Mouse (Mus musculus): ENCODE measurements around the gene Ankrd54. TPM values are rescaled to one million over a fixed set of nuclear protein-coding genes. Genes with fewer than 3 reads are reported as not detected.

Gene Ankrd54
- 36.7 and 40.9 TPM in 2 replicates for polyA plus RNA-seq (2015; fragmentation: Nextera tagmentation; extraction: Ambion mirVana)

- Histone ChIP-seq H3K27me3 (ENCODE audit: control insufficient read depth, insufficient read depth, low read depth, low read length) (no peaks in the 10 kb centered on the region), H3K36me3 (ENCODE audit: control insufficient read depth, insufficient read depth) (peaks cover 34% of the 10 kb centered on the region), H3K9ac (ENCODE audit: low read depth, low read length) (peak within 1 kb of the TSS; percentile 90), H3K9me3 (replicated peaks; ENCODE audit: control insufficient read depth, low read length) (no peaks in the 10 kb centered on the region), H3K4me1 (ENCODE audit: control insufficient read depth, low read depth, low read length) (peaks cover 66% of the 10 kb centered on the region), H3K4me3 (ENCODE audit: low read depth, low read length) (peak within 1 kb of the TSS; percentile 92), H3K4me2 (ENCODE audit: low read depth, low read length) (peak within 1 kb of the TSS; percentile 78), H3K27ac (ENCODE audit: low read length) (peak within 1 kb of the TSS; percentile 93)
- under 1% methylated on average over 80 of the region's 80 CpGs for WGBS (ENCODE audit: insufficient replicate concordance)
- peak; percentile 97 for ATAC-seq (ENCODE audit: low read depth)
Observed at GRCm38 (mm10) chr15:79062376-79063159, at the start of gene Ankrd54. Gene Ankrd54 (minus strand): TSS chr15:79062893.

GRCm38 (mm10) chr15:79111774-79112173 is 49.1 kb upstream of the Ankrd54 start:
- H3K27ac ChIP-seq (ENCODE audit: low read length), result no peak overlapping the region
- H3K9me3 ChIP-seq (replicated peaks; ENCODE audit: control insufficient read depth, low read length), result no peaks in the 10 kb centered on the region
- H3K27me3 ChIP-seq (ENCODE audit: control insufficient read depth, insufficient read depth, low read depth, low read length), result peaks cover 14% of the 10 kb centered on the region
- no peaks in the 10 kb centered on the region for H3K36me3 ChIP-seq (ENCODE audit: control insufficient read depth, insufficient read depth)
- H3K4me1 ChIP-seq (ENCODE audit: control insufficient read depth, low read depth, low read length), result peaks cover 21% of the 10 kb centered on the region
- no peak overlapping the region for H3K4me2 ChIP-seq (ENCODE audit: low read depth, low read length)
- no peak overlapping the region for H3K4me3 ChIP-seq (ENCODE audit: low read depth, low read length)
- ATAC-seq (ENCODE audit: low read depth), result no peak
- no peak overlapping the region for H3K9ac ChIP-seq (ENCODE audit: low read depth, low read length)
- 55% methylated on average over 4 of the region's 4 CpGs for WGBS (ENCODE audit: insufficient replicate concordance)

GRCm38 (mm10) chr15:79110528-79110927 is 47.8 kb upstream of the Ankrd54 start:
- Histone ChIP-seq H3K4me1 (ENCODE audit: control insufficient read depth, low read depth, low read length) (peaks cover 33% of the 10 kb centered on the region), H3K27me3 (ENCODE audit: control insufficient read depth, insufficient read depth, low read depth, low read length) (peaks cover 14% of the 10 kb centered on the region), H3K9ac (ENCODE audit: low read depth, low read length) (no peak overlapping the region), H3K4me2 (ENCODE audit: low read depth, low read length) (no peak overlapping the region), H3K9me3 (replicated peaks; ENCODE audit: control insufficient read depth, low read length) (no peaks in the 10 kb centered on the region), H3K4me3 (ENCODE audit: low read depth, low read length) (no peak overlapping the region), H3K27ac (ENCODE audit: low read length) (no peak overlapping the region), H3K36me3 (ENCODE audit: control insufficient read depth, insufficient read depth) (no peaks in the 10 kb centered on the region)
- no peak for ATAC-seq (ENCODE audit: low read depth)
- WGBS (ENCODE audit: insufficient replicate concordance), result 76% methylated on average over 2 of the region's 2 CpGs

- H3K4me1 ChIP-seq (ENCODE audit: control insufficient read depth, low read depth, low read length), result peaks cover 34% of the 10 kb centered on the region
- H3K36me3 ChIP-seq (ENCODE audit: control insufficient read depth, insufficient read depth), result no peaks in the 10 kb centered on the region
- H3K9ac ChIP-seq (ENCODE audit: low read depth, low read length), result no peak overlapping the region
- WGBS (ENCODE audit: insufficient replicate concordance), result 16% methylated on average over 9 of the region's 9 CpGs
- H3K27ac ChIP-seq (ENCODE audit: low read length), result no peak overlapping the region
- peaks cover 14% of the 10 kb centered on the region for H3K27me3 ChIP-seq (ENCODE audit: control insufficient read depth, insufficient read depth, low read depth, low read length)
- peak overlapping the region; percentile 74 for H3K4me3 ChIP-seq (ENCODE audit: low read depth, low read length)
- H3K4me2 ChIP-seq (ENCODE audit: low read depth, low read length), result peak overlapping the region; percentile 98
- ATAC-seq (ENCODE audit: low read depth), result no peak
- no peaks in the 10 kb centered on the region for H3K9me3 ChIP-seq (replicated peaks; ENCODE audit: control insufficient read depth, low read length)
Observed at GRCm38 (mm10) chr15:79110031-79110430, 47.3 kb upstream of the Ankrd54 start.

- H3K9ac ChIP-seq (ENCODE audit: low read depth, low read length), result peak overlapping the region; percentile 78
- H3K4me3 ChIP-seq (ENCODE audit: low read depth, low read length), result peak overlapping the region; percentile 74
- no peaks in the 10 kb centered on the region for H3K36me3 ChIP-seq (ENCODE audit: control insufficient read depth, insufficient read depth)
- H3K27me3 ChIP-seq (ENCODE audit: control insufficient read depth, insufficient read depth, low read depth, low read length), result peaks cover 14% of the 10 kb centered on the region
- under 1% methylated on average over 46 of the region's 46 CpGs for WGBS (ENCODE audit: insufficient replicate concordance)
- ATAC-seq (ENCODE audit: low read depth), result peak; percentile 61
- no peaks in the 10 kb centered on the region for H3K9me3 ChIP-seq (replicated peaks; ENCODE audit: control insufficient read depth, low read length)
- H3K4me2 ChIP-seq (ENCODE audit: low read depth, low read length), result peak overlapping the region; percentile 98
- peaks cover 34% of the 10 kb centered on the region for H3K4me1 ChIP-seq (ENCODE audit: control insufficient read depth, low read depth, low read length)
- peak overlapping the region; percentile 45; the same call in 1 of the 2 replicates for H3K27ac ChIP-seq (ENCODE audit: low read length)
Observed at GRCm38 (mm10) chr15:79109321-79109934, 46.7 kb upstream of the Ankrd54 start.

GRCm38 (mm10) chr15:79108421-79109320 is 46.0 kb upstream of the Ankrd54 start, which contains the start of gene Micall1:
Gene Micall1 (plus strand): TSS chr15:79108898.
- peak; percentile 83 for ATAC-seq (ENCODE audit: low read depth)
- no peaks in the 10 kb centered on the region for H3K9me3 ChIP-seq (replicated peaks; ENCODE audit: control insufficient read depth, low read length)
- peak within 1 kb of the TSS; percentile 74 for H3K4me3 ChIP-seq (ENCODE audit: low read depth, low read length)
- WGBS (ENCODE audit: insufficient replicate concordance), result 1% methylated on average over 74 of the region's 85 CpGs
- peak within 1 kb of the TSS; percentile 45; the same call in 1 of the 2 replicates for H3K27ac ChIP-seq (ENCODE audit: low read length)
- peak within 1 kb of the TSS; percentile 98 for H3K4me2 ChIP-seq (ENCODE audit: low read depth, low read length)
- no peaks in the 10 kb centered on the region for H3K36me3 ChIP-seq (ENCODE audit: control insufficient read depth, insufficient read depth)
- H3K27me3 ChIP-seq (ENCODE audit: control insufficient read depth, insufficient read depth, low read depth, low read length), result peaks cover 14% of the 10 kb centered on the region
- peaks cover 34% of the 10 kb centered on the region for H3K4me1 ChIP-seq (ENCODE audit: control insufficient read depth, low read depth, low read length)
- peak within 1 kb of the TSS; percentile 78 for H3K9ac ChIP-seq (ENCODE audit: low read depth, low read length)

GRCm38 (mm10) chr15:79107966-79108365 is 45.3 kb upstream of the Ankrd54 start:
- no peak overlapping the region for H3K27ac ChIP-seq (ENCODE audit: low read length)
- H3K4me2 ChIP-seq (ENCODE audit: low read depth, low read length), result no peak overlapping the region
- no peak overlapping the region for H3K9ac ChIP-seq (ENCODE audit: low read depth, low read length)
- no peaks in the 10 kb centered on the region for H3K9me3 ChIP-seq (replicated peaks; ENCODE audit: control insufficient read depth, low read length)
- peaks cover 14% of the 10 kb centered on the region for H3K27me3 ChIP-seq (ENCODE audit: control insufficient read depth, insufficient read depth, low read depth, low read length)
- ATAC-seq (ENCODE audit: low read depth), result no peak
- 38% methylated on average over 7 of the region's 7 CpGs for WGBS (ENCODE audit: insufficient replicate concordance)
- H3K4me1 ChIP-seq (ENCODE audit: control insufficient read depth, low read depth, low read length), result peaks cover 34% of the 10 kb centered on the region
- no peak overlapping the region for H3K4me3 ChIP-seq (ENCODE audit: low read depth, low read length)
- no peaks in the 10 kb centered on the region for H3K36me3 ChIP-seq (ENCODE audit: control insufficient read depth, insufficient read depth)

- peak; percentile 43; the same call in 1 of the 2 replicates for ATAC-seq (ENCODE audit: low read depth)
- Histone ChIP-seq H3K4me3 (ENCODE audit: low read depth, low read length) (no peak overlapping the region), H3K27me3 (ENCODE audit: control insufficient read depth, insufficient read depth, low read depth, low read length) (peaks cover 14% of the 10 kb centered on the region), H3K4me2 (ENCODE audit: low read depth, low read length) (no peak overlapping the region), H3K9me3 (replicated peaks; ENCODE audit: control insufficient read depth, low read length) (no peaks in the 10 kb centered on the region), H3K9ac (ENCODE audit: low read depth, low read length) (no peak overlapping the region), H3K4me1 (ENCODE audit: control insufficient read depth, low read depth, low read length) (peaks cover 34% of the 10 kb centered on the region), H3K27ac (ENCODE audit: low read length) (no peak overlapping the region), H3K36me3 (ENCODE audit: control insufficient read depth, insufficient read depth) (no peaks in the 10 kb centered on the region)
- 13% methylated on average over 2 of the region's 2 CpGs for WGBS (ENCODE audit: insufficient replicate concordance)
Observed at GRCm38 (mm10) chr15:79105804-79106203, 43.1 kb upstream of the Ankrd54 start.
